Mouse (Mus musculus): ENCODE results near the gene Dync1i1.

Dync1i1 gene

DNA sequence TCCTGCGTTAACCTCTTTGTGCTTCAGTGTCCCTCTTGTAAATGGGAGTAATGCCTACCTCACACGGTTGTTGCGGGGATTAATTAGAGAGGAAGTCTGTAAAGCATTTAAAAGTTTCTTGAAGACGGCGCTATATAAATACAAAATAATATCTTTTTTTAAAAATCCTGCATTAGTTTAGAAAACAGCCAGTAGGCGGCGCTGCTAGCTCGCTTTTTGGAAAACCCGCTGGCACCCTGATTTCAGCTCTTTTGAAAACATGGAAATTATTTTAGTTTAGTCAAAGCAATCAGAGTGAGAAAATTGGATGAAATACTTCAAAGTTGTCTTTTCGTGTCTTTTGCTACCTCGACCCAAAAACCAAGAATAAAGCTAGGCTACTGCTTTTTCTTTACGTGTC, 132.9 kb downstream of the Dync1i1 start:
- peak; percentile 81 for DNase-seq (ENCODE audit: low spot score)

- DNase-seq (ENCODE audit: low spot score), result no peak
These were observed 133.6 kb downstream of the Dync1i1 start for GRCm38 (mm10) chr6:5858901-5859598.

DNA sequence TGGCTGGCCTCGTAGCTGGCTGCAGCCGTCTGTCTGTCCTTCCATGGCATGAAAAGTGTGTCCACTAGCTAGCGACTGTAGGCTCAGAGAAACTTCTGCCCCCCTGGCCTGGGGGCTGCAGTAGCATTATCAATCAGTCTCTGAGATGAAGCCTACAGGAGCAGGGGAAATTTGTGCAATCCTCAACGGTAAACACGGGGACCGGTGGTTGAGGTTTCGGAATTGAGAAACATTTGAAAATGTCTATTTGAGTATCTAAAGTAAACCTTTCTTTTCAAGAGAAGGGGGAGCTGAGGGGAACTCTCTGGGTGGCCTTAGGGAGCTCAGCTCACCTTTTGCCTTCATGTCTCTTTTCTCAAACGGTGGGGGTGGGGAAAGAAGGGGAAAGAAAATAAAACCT, 134.2 kb downstream of the Dync1i1 start:
- no peak for DNase-seq (ENCODE audit: low spot score)

- no peak for DNase-seq (ENCODE audit: low spot score)
These were observed 140.7 kb downstream of the Dync1i1 start for GRCm38 (mm10) chr6:5866091-5866490.

DNA sequence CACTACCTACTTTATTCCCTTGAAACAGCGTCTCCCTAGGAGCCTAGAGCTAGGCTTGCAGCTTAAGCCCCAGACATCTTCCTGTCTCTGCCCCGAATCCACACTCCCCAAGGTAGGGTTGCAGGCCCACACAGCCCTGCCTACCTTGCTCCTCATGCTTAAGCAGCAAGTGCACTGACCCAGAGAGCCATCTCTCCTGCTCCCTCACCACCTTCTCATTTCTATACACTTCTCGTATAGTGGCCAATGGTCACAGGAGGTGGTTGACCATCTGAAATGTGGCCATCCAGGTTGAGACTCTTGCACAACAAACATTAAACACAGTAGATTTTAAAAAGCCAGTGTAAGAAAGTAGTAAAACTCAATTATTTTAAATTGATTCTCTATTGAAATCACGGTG, 141.8 kb downstream of the Dync1i1 start:
- no peak for DNase-seq (ENCODE audit: low spot score)

DNA sequence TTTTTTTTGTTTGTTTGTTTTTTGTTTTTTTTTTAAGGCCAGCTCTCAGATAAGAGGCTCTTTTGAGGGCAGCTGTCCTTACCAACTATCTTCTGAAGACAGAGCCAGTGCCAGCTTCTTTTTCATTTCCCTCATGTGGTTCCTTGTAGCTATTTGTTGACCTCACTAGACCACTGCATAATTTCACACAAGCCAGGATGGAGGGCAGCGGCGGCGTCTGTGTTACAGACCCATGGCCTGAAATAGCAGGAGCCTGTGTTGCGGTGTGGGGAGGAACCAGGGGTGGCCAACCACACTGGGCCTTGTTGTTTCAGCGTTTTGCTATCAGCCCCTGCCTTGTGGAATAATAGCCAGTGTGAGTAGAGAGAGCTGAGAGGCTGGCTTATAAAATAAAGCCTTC, 145.6 kb downstream of the Dync1i1 start:
- DNase-seq (ENCODE audit: low spot score), result no peak

GRCm38 (mm10) chr6:5871581-5872298, 146.3 kb downstream of the Dync1i1 start:
- DNase-seq (ENCODE audit: low spot score), result no peak

- peak; percentile 51 for DNase-seq (ENCODE audit: low spot score)
These were observed 163.9 kb downstream of the Dync1i1 start for GRCm38 (mm10) chr6:5889341-5889740.

DNA sequence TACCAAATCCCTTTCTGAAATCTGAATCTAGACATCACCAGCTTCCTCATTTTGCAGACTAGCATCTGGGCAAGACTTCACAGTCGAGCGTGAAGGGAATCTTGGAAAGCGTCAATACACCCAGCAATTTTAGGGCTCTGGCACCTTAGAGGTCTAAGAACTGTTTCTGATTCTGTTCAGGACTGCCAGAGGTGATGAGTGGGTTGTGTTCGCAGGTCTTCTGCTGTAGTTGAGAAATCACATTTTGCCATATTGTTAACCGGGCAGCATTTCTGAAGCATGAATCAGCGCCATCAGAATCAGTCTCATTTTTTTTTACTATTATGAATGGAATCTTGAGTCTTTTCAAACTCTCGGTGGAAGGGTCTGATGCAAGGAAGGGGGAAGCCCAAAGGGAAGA, 185.9 kb downstream of the Dync1i1 start:
- DNase-seq (ENCODE audit: low spot score), result no peak

DNA sequence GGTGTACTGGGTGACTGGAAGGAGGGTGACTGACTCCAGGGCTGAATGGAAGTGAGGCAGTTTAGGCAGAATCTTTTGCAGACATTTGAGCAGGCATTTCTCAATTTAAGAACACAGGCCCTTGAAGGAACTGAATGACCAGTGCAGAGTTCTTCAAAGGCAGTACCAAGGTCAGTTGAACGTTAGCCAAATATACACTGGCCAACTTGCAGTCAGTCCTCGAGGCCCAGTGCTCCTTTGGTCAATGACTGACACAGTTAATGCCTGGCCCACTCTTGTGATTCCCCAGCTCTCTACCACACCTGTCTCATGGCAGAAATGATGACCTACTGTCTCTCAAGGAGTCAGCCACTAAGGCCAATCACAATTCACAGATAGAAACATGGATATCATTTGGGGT, 189.6 kb downstream of the Dync1i1 start:
- DNase-seq (ENCODE audit: low spot score), result no peak

- no peak for DNase-seq (ENCODE audit: low spot score)
These were observed 195.2 kb downstream of the Dync1i1 start for GRCm38 (mm10) chr6:5920670-5921069.

- DNase-seq (ENCODE audit: low spot score), result no peak
These were observed 197.2 kb downstream of the Dync1i1 start for GRCm38 (mm10) chr6:5922676-5923075.

DNA sequence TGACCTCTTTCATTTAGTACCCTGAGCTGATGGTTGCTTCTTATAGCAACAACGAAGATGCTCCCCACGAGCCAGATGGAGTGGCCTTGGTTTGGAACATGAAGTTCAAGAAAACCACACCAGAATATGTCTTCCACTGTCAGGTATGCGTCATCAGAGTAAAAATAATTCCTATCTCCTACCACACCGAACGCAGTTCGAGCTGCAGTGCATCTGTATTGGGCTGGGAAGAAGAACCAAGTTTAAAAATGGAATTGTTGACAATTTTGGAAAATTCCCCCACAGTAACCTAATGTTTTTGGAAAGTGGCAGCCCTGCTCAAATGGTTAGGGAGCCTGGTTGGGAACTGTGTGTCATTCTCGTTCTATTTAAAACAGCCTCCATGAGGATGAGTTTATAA, 197.7 kb downstream of the Dync1i1 start:
- no peak for DNase-seq (ENCODE audit: low spot score)

DNA sequence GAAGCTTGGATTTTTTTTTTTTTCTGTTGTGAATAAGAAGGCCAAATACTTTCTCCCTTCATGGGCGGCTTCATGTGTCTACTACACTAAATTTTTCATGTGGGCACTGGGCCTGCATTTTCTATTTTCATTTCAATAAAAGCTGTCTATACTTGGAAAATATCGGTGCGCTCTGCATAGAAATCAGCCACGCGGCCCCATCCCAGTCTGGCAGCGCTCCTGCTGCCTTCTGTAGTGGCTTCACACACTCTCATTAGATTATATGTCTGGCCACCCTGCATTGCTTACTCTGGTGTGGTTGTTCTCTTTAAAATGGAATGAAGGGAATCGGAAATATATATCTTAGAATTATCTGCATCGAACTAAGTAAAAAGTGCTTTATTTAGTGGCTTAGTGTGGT, 204.7 kb downstream of the Dync1i1 start:
- DNase-seq (ENCODE audit: low spot score), result no peak

GRCm38 (mm10) chr6:5935587-5936353, 210.3 kb downstream of the Dync1i1 start:
- DNase-seq (ENCODE audit: low spot score), result no peak

- no peak for DNase-seq (ENCODE audit: low spot score)
These were observed 224.5 kb downstream of the Dync1i1 start for GRCm38 (mm10) chr6:5949812-5950392.

DNA sequence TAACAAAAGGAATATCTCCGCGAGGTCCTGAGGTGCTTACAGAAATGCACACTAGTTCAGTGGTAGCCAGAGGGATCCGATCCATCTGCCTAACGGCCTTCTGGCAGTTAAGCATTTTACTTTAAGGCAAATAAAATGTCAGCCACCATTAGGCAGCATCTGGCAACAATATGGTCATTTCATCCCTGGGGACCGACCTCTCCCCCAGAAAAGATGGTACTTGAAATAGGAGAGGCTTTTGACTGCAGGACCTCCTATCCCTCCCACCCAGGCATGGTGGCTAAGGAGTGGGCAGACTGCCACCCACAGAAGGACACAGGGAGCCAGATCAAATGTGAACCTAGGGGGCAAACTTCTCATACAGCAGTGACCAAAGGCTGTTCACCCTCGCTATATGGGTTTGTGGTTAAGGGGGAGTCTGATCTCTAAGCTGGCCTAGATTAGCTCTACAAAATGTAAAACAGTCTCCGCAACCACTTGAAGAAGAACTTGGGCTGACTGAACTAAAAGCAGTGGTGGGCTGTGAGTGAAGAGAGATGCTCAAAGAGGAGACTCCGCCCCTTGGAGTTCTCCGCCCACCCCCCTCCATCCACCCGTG, 231.0 kb downstream of the Dync1i1 start:
- DNase-seq (ENCODE audit: low spot score), result no peak

- no peak for DNase-seq (ENCODE audit: low spot score)
These were observed 235.3 kb downstream of the Dync1i1 start for GRCm38 (mm10) chr6:5960728-5961127.

DNA sequence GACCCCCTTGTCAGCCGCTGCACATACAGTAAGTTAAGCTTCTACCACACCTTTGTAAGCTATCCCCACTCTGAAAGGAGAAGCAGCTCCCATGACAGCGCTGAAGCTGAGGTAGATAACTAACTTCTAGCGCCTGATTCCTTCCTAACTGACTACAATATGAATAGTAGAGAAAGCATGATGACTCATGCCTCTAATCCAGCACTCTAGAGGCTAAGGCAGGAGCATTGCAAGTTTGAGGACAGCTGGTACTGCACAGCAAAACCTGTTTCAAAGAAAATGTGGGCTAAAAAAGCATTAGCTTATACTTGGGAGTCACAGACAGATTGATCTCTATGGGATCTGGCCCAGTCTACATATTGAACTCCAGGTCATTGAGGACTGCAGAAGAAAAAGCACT, 236.5 kb downstream of the Dync1i1 start:
- DNase-seq (ENCODE audit: low spot score), result no peak

GRCm38 (mm10) chr6:5966376-5966775, 240.9 kb downstream of the Dync1i1 start:
- DNase-seq (ENCODE audit: low spot score), result no peak

- no peak for DNase-seq (ENCODE audit: low spot score)
These were observed 241.5 kb downstream of the Dync1i1 start for GRCm38 (mm10) chr6:5966806-5967445.

- DNase-seq (ENCODE audit: low spot score), result no peak
These were observed 242.1 kb downstream of the Dync1i1 start for GRCm38 (mm10) chr6:5967545-5967944.
